Mouse (Mus musculus) forebrain, embryonic 16.5 days (tissue): ENCODE measurements at regions not wholly inside any gene's neighbourhood (a gene's known extent, or its start where the extent isn't known, plus 50 kb on each side); places are given as distances from the start of the nearest gene placed in this dataset.

Experiments
- ATAC-seq: fragments of 200-750 bp; cut with Nextera tagmentation; 2 replicates; pipeline ENCODE4 v1.8.0; 2017; ENCODE audit warnings: mild to moderate bottlenecking, moderate library complexity
- H3K27ac ChIP-seq: fragments of 300-500 bp; sonication (generic); 2 replicates; pipeline ENCODE4 v1.5.1; 2014; ENCODE audit warnings: low read length, control low read depth
- H3K27me3 ChIP-seq: fragments of 300-500 bp; sonication (generic); replicated peaks from 2 replicates; pipeline ENCODE4 v1.6.1; 2014; ENCODE audit warnings: low read length; ENCODE audit not compliant: control insufficient read depth, insufficient read depth
- H3K36me3 ChIP-seq: fragments of 300-500 bp; sonication (generic); 2 replicates; pipeline ENCODE4 v1.6.1; 2014; ENCODE audit not compliant: control insufficient read depth, insufficient read depth
- H3K4me1 ChIP-seq: fragments of 300-500 bp; sonication (generic); replicated peaks from 2 replicates; pipeline ENCODE4 v1.6.1; 2014; ENCODE audit warnings: low read length; ENCODE audit not compliant: control insufficient read depth, insufficient read depth
- H3K4me2 ChIP-seq: fragments of 300-500 bp; sonication (generic); 2 replicates; pipeline ENCODE4 v1.6.1; 2014; ENCODE audit warnings: mild to moderate bottlenecking, low read length, control low read depth
- H3K4me3 ChIP-seq: fragments of 300-500 bp; sonication (generic); replicated peaks from 2 replicates; pipeline ENCODE4 v1.5.1; 2014; ENCODE audit warnings: mild to moderate bottlenecking, low read length, control low read depth
- H3K9ac ChIP-seq: fragments of 300-500 bp; sonication (generic); replicated peaks from 2 replicates; pipeline ENCODE4 v1.6.1; 2014; ENCODE audit warnings: low read depth, low read length, control low read depth
- H3K9me3 ChIP-seq: fragments of 300-500 bp; sonication (generic); 2 replicates; pipeline ENCODE4 v1.6.1; 2016; ENCODE audit warnings: low read length; ENCODE audit not compliant: control insufficient read depth
- WGBS: fragments of 180-500 bp; shearing (Covaris S2); extraction: QIAGEN DNeasy Blood & Tissue Kit; methylation state at CpG from one replicate; pipeline ENCODE4 v1.1.7; 2014; 5-methylcytosine and 5-hydroxymethylcytosine counted together

- Histone ChIP-seq H3K9me3 (no peaks in the 10 kb centered on the region), H3K27me3 (no peaks in the 10 kb centered on the region), H3K9ac (no peak overlapping the region), H3K27ac (no peak overlapping the region), H3K4me1 (no peaks in the 10 kb centered on the region), H3K4me3 (no peak overlapping the region), H3K4me2 (no peak overlapping the region), H3K36me3 (no peaks in the 10 kb centered on the region)
- 60% methylated on average over 2 of the region's 2 CpGs for WGBS
- ATAC-seq: no peak
Measured at GRCm38 (mm10) chr15:72232355-72232754, 1602.0 kb upstream of the Gm6569 start.

- Histone ChIP-seq H3K36me3 (no peaks in the 10 kb centered on the region), H3K27ac (no peak overlapping the region), H3K9ac (no peak overlapping the region), H3K4me2 (no peak overlapping the region), H3K27me3 (no peaks in the 10 kb centered on the region), H3K9me3 (peaks cover 4% of the 10 kb centered on the region), H3K4me1 (no peaks in the 10 kb centered on the region), H3K4me3 (no peak overlapping the region)
- 75% methylated on average over 3 of the region's 3 CpGs for WGBS
- ATAC-seq: no peak
Measured at GRCm38 (mm10) chr15:72264619-72265018, 1569.7 kb upstream of the Gm6569 start.

GRCm38 (mm10) chr15:72283846-72284245 is 1550.5 kb upstream of the Gm6569 start:
- no peak overlapping the region for H3K9ac ChIP-seq
- 28% methylated on average over 1 of the region's 1 CpGs for WGBS
- no peak overlapping the region for H3K4me3 ChIP-seq
- no peaks in the 10 kb centered on the region for H3K36me3 ChIP-seq
- ATAC-seq: no peak
- peaks cover 3% of the 10 kb centered on the region; the same call in 1 of the 2 replicates for H3K9me3 ChIP-seq
- H3K4me1 ChIP-seq: no peaks in the 10 kb centered on the region
- H3K27ac ChIP-seq: no peak overlapping the region
- no peaks in the 10 kb centered on the region for H3K27me3 ChIP-seq
- no peak overlapping the region for H3K4me2 ChIP-seq

- Histone ChIP-seq H3K4me3 (no peak overlapping the region), H3K27ac (no peak overlapping the region), H3K4me1 (no peaks in the 10 kb centered on the region), H3K36me3 (no peaks in the 10 kb centered on the region), H3K27me3 (no peaks in the 10 kb centered on the region), H3K9ac (no peak overlapping the region), H3K9me3 (no peaks in the 10 kb centered on the region), H3K4me2 (no peak overlapping the region)
- 17% methylated on average over 2 of the region's 2 CpGs for WGBS
- no peak for ATAC-seq
Measured at GRCm38 (mm10) chr15:72296648-72297047, 1537.7 kb upstream of the Gm6569 start.

GRCm38 (mm10) chr15:72312417-72312816 is 1521.9 kb upstream of the Gm6569 start:
- Histone ChIP-seq H3K9me3 (no peaks in the 10 kb centered on the region), H3K9ac (no peak overlapping the region), H3K4me3 (no peak overlapping the region), H3K27ac (no peak overlapping the region), H3K27me3 (no peaks in the 10 kb centered on the region), H3K4me2 (no peak overlapping the region), H3K4me1 (no peaks in the 10 kb centered on the region), H3K36me3 (no peaks in the 10 kb centered on the region)
- 89% methylated on average over 5 of the region's 5 CpGs for WGBS
- ATAC-seq: no peak

- H3K4me2 ChIP-seq: no peak overlapping the region
- no peak overlapping the region for H3K4me3 ChIP-seq
- H3K27me3 ChIP-seq: no peaks in the 10 kb centered on the region
- no peak overlapping the region for H3K27ac ChIP-seq
- H3K9ac ChIP-seq: no peak overlapping the region
- no peaks in the 10 kb centered on the region for H3K9me3 ChIP-seq
- H3K36me3 ChIP-seq: no peaks in the 10 kb centered on the region
- 94% methylated on average over 5 of the region's 5 CpGs for WGBS
- H3K4me1 ChIP-seq: no peaks in the 10 kb centered on the region
- ATAC-seq: no peak
Measured at GRCm38 (mm10) chr15:72321528-72321927, 1512.8 kb upstream of the Gm6569 start.

GRCm38 (mm10) chr15:72322127-72322526 is 1512.2 kb upstream of the Gm6569 start:
- H3K27ac ChIP-seq: no peak overlapping the region
- no peak overlapping the region for H3K4me2 ChIP-seq
- H3K4me1 ChIP-seq: no peaks in the 10 kb centered on the region
- no peak overlapping the region for H3K9ac ChIP-seq
- H3K9me3 ChIP-seq: no peaks in the 10 kb centered on the region
- ATAC-seq: no peak
- no peaks in the 10 kb centered on the region for H3K27me3 ChIP-seq
- no peak overlapping the region for H3K4me3 ChIP-seq
- 90% methylated on average over 3 of the region's 3 CpGs for WGBS
- H3K36me3 ChIP-seq: no peaks in the 10 kb centered on the region

GRCm38 (mm10) chr15:72323158-72323557 is 1511.2 kb upstream of the Gm6569 start:
- no peaks in the 10 kb centered on the region for H3K36me3 ChIP-seq
- no peaks in the 10 kb centered on the region for H3K4me1 ChIP-seq
- H3K27me3 ChIP-seq: no peaks in the 10 kb centered on the region
- no peak overlapping the region for H3K4me3 ChIP-seq
- H3K9ac ChIP-seq: no peak overlapping the region
- no peak for ATAC-seq
- H3K27ac ChIP-seq: no peak overlapping the region
- WGBS: 83% methylated on average over 7 of the region's 7 CpGs
- H3K4me2 ChIP-seq: no peak overlapping the region
- H3K9me3 ChIP-seq: no peaks in the 10 kb centered on the region

- H3K4me3 ChIP-seq: no peak overlapping the region
- H3K36me3 ChIP-seq: no peaks in the 10 kb centered on the region
- peaks cover 3% of the 10 kb centered on the region; the same call in 1 of the 2 replicates for H3K4me1 ChIP-seq
- ATAC-seq: no peak
- WGBS: 59% methylated on average over 4 of the region's 4 CpGs
- H3K9ac ChIP-seq: no peak overlapping the region
- H3K9me3 ChIP-seq: no peaks in the 10 kb centered on the region
- no peak overlapping the region for H3K4me2 ChIP-seq
- no peak overlapping the region for H3K27ac ChIP-seq
- H3K27me3 ChIP-seq: no peaks in the 10 kb centered on the region
Measured at GRCm38 (mm10) chr15:72331262-72331661, 1503.1 kb upstream of the Gm6569 start.

- Histone ChIP-seq H3K36me3 (no peaks in the 10 kb centered on the region), H3K4me2 (no peak overlapping the region), H3K9me3 (no peaks in the 10 kb centered on the region), H3K27ac (no peak overlapping the region), H3K4me3 (no peak overlapping the region), H3K4me1 (peaks cover 3% of the 10 kb centered on the region; the same call in 1 of the 2 replicates), H3K27me3 (no peaks in the 10 kb centered on the region), H3K9ac (no peak overlapping the region)
- ATAC-seq: no peak
- WGBS: 28% methylated on average over 4 of the region's 4 CpGs
Measured at GRCm38 (mm10) chr15:72334497-72334896, 1499.9 kb upstream of the Gm6569 start.
